Mouse (Mus musculus): ENCODE data around the gene Ferd3l.

GRCm38 (mm10) chr12:33968898-33969178 is 40.6 kb downstream of the Ferd3l start:
- TF ChIP-seq CTCF (IDR thresholded peaks at IDR 0.05; ENCODE audit: low read depth, low read length) (no peak), POLR2A (IDR thresholded peaks at IDR 0.05; ENCODE audit: extremely low read depth, insufficient read depth, low read length) (no peak)

Data from liver, adult 2 months (tissue).